ENCODE assay signal across 8 mouse cellular contexts in genomic region chr13:43304018-43304431, GRCm38 (mm10). TPM values are rescaled to one million over a fixed set of nuclear protein-coding genes. Genes with fewer than 3 reads are reported as not detected.
A peak's percentile ranks its signal among the peaks of the same experiment; 100 is the strongest.
DNase-seq lines count a peak whose midpoint lies in the region; ATAC-seq and TF ChIP-seq lines count a peak whose summit lies in the region.

TSS of gene Gfod1 (minus strand) at chr13:43304172.

- TF ChIP-seq CTCF in layer of hippocampus, adult 2 months (conservative IDR thresholded peaks at IDR 0.05): peak; percentile 62
- peak; percentile 49 for TF ChIP-seq CTCF in lung, embryonic 14.5 days (IDR thresholded peaks at IDR 0.05; ENCODE audit: low read depth)
- no peak for TF ChIP-seq CTCF in olfactory bulb, adult 2 months (IDR thresholded peaks at IDR 0.05; ENCODE audit: insufficient read depth, low read depth, low read length)
- TF ChIP-seq CTCF in thymus, adult 2 months (IDR thresholded peaks at IDR 0.05; ENCODE audit: borderline replicate concordance, control insufficient read depth, extremely low read depth, insufficient read depth, low read length, poor library complexity): peak; percentile 57; the same call in 1 of the 2 replicates

- no peaks in the 10 kb centered on the region for H3K36me3 ChIP-seq in forebrain, embryonic 16.5 days (ENCODE audit: control insufficient read depth, insufficient read depth)
- H3K36me3 ChIP-seq in lung, embryonic 14.5 days (ENCODE audit: insufficient read depth): no peaks in the 10 kb centered on the region
- H3K36me3 ChIP-seq in thymus, adult 2 months (ENCODE audit: control insufficient read depth, insufficient read depth, low read length): no peaks in the 10 kb centered on the region

- no peaks in the 10 kb centered on the region for H3K9me3 ChIP-seq in forebrain, embryonic 16.5 days (ENCODE audit: control insufficient read depth, low read length)
- no peaks in the 10 kb centered on the region for H3K9me3 ChIP-seq in lung, embryonic 14.5 days (ENCODE audit: low read depth, low read length)

- peak; percentile 87 for TF ChIP-seq POLR2A in olfactory bulb, adult 2 months (IDR thresholded peaks at IDR 0.05; ENCODE audit: insufficient read depth, low read depth, low read length)
- TF ChIP-seq POLR2A in thymus, adult 2 months (IDR thresholded peaks at IDR 0.05; ENCODE audit: control insufficient read depth, extremely low read depth, insufficient read depth, low read length, poor library complexity): 0 out of 2 replicates have a peak, but pooled peaks have one; percentile 63

- H3K4me2 ChIP-seq in forebrain, embryonic 16.5 days (ENCODE audit: low read length): peak within 1 kb of the TSS; percentile 86
- H3K4me2 ChIP-seq in lung, embryonic 14.5 days: peak within 1 kb of the TSS; percentile 99

- ATAC-seq in forebrain, embryonic 16.5 days: peak; percentile 94
- peak; percentile 95 for ATAC-seq in lung, embryonic 14.5 days (ENCODE audit: insufficient read depth)

- 0 out of 2 replicates have a peak, but pooled peaks cover 2% of the 10 kb centered on the region for H3K27me3 ChIP-seq in forebrain, embryonic 16.5 days (replicated peaks; ENCODE audit: control insufficient read depth, insufficient read depth, low read length)
- peaks cover 10% of the 10 kb centered on the region; the same call in 1 of the 2 replicates for H3K27me3 ChIP-seq in lung, embryonic 14.5 days (ENCODE audit: insufficient read depth, low read length)
- H3K27me3 ChIP-seq in thymus, adult 2 months (ENCODE audit: control insufficient read depth, insufficient read depth, low read length): no peaks in the 10 kb centered on the region

- H3K27ac ChIP-seq in forebrain, embryonic 16.5 days (ENCODE audit: low read length): peak within 1 kb of the TSS; percentile 90
- peak within 1 kb of the TSS; percentile 98 for H3K27ac ChIP-seq in layer of hippocampus, adult 2 months
- H3K27ac ChIP-seq in lung, embryonic 14.5 days (ENCODE audit: low read depth): peak within 1 kb of the TSS; percentile 86
- H3K27ac ChIP-seq in olfactory bulb, adult 2 months (ENCODE audit: insufficient read depth, low read depth, low read length): peak within 1 kb of the TSS; percentile 54
- no peak within 1 kb of the TSS for H3K27ac ChIP-seq in thymus, adult 2 months (ENCODE audit: control insufficient read depth, insufficient read depth, low read length)

- peak within 1 kb of the TSS; percentile 68 for H3K4me3 ChIP-seq in forebrain, embryonic 16.5 days (replicated peaks; ENCODE audit: low read length)
- peak within 1 kb of the TSS; percentile 69 for H3K4me3 ChIP-seq in layer of hippocampus, adult 2 months
- peak within 1 kb of the TSS; percentile 67 for H3K4me3 ChIP-seq in lung, embryonic 14.5 days (ENCODE audit: low read depth, low read length)
- H3K4me3 ChIP-seq in olfactory bulb, adult 2 months (ENCODE audit: insufficient read depth, low read depth, low read length): peak within 1 kb of the TSS; percentile 58
- peak within 1 kb of the TSS; percentile 53 for H3K4me3 ChIP-seq in thymus, adult 2 months (ENCODE audit: control insufficient read depth, insufficient read depth, low read length)

- peaks cover 39% of the 10 kb centered on the region for H3K4me1 ChIP-seq in forebrain, embryonic 16.5 days (replicated peaks; ENCODE audit: control insufficient read depth, insufficient read depth, low read length)
- H3K4me1 ChIP-seq in lung, embryonic 14.5 days (ENCODE audit: insufficient read depth): 0 out of 2 replicates have a peak, but pooled peaks cover 3% of the 10 kb centered on the region
- peaks cover 18% of the 10 kb centered on the region for H3K4me1 ChIP-seq in olfactory bulb, adult 2 months (ENCODE audit: control insufficient read depth, insufficient read depth, low read length)
- H3K4me1 ChIP-seq in thymus, adult 2 months (replicated peaks; ENCODE audit: control insufficient read depth, insufficient read depth, low read length): peaks cover 26% of the 10 kb centered on the region

- DNase-seq in ES-CJ7 (ENCODE audit: low read depth, low spot score): peak; percentile 86
- peak; percentile 98 for DNase-seq in cerebellum, adult 11-12 months
- peak; percentile 96 to 98 for DNase-seq in heart, postnatal 36 days
- peak; percentile 96 for DNase-seq in layer of hippocampus, adult 2 months (ENCODE audit: low spot score in 2 of 2)
- DNase-seq in lung, embryonic 14.5 days: peak; percentile 98
- peak; percentile 96 for DNase-seq in thymus, adult 2 months

- WGBS in forebrain, embryonic 16.5 days: under 1% methylated on average over 53 of the region's 53 CpGs
- under 1% methylated on average over 53 of the region's 53 CpGs for WGBS in lung, embryonic 14.5 days
- under 1% methylated on average over 53 of the region's 53 CpGs for WGBS in olfactory bulb, adult 2 months
- under 1% methylated on average over 53 of the region's 53 CpGs for WGBS in thymus, adult 2 months

- H3K9ac ChIP-seq in forebrain, embryonic 16.5 days (replicated peaks; ENCODE audit: low read depth, low read length): peak within 1 kb of the TSS; percentile 81
- H3K9ac ChIP-seq in lung, embryonic 14.5 days: peak within 1 kb of the TSS; percentile 67

- intact Hi-C loops in heart, postnatal 36 days (cut with DNase I): loop anchor here (5.0 kb wide), 1 partner anchor 93 kb away; the partner anchor contains the start of gene Nol7

RNA-seq across cellular contexts. Expression of gene Gfod1, which starts in this region (rescaled TPM):
- 2.1 and 2.3 TPM in 2 replicates for polyA plus RNA-seq in forebrain, embryonic 16.5 days (2015; fragmentation: Nextera tagmentation; extraction: Ambion mirVana)
- total RNA-seq in heart, postnatal 36 days (2021): 10 to 100 TPM; 26.8 to 36.3 TPM
- 10 to 100 TPM; 94.6 to 99.3 TPM for total RNA-seq in layer of hippocampus, adult 2 months (2021)
- 1.0 and 1.4 TPM in 2 replicates for polyA plus RNA-seq in lung, embryonic 14.5 days (2014; fragmentation: Nextera tagmentation; extraction: Ambion mirVana)
- not detected in 2 replicates for polyA plus RNA-seq in olfactory bulb, adult 2 months (2012; ENCODE audit: insufficient read depth, insufficient read length, low replicate concordance, missing spikeins)
- 4.1 and 4.3 TPM in 2 replicates for polyA plus RNA-seq in thymus, adult 2 months (2012; rRNA removed)
